Mouse (Mus musculus) frontal cortex, postnatal 36 days (tissue): Measurements from ENCODE around the gene Gm20388.

Experiments used
- DNase-seq, 2 experiments: peaks; one replicate each; pipeline ENCODE4 v3.0.0; 2022; ENCODE audit warnings: low spot score in 2 of 2

Gm20388 gene

DNA sequence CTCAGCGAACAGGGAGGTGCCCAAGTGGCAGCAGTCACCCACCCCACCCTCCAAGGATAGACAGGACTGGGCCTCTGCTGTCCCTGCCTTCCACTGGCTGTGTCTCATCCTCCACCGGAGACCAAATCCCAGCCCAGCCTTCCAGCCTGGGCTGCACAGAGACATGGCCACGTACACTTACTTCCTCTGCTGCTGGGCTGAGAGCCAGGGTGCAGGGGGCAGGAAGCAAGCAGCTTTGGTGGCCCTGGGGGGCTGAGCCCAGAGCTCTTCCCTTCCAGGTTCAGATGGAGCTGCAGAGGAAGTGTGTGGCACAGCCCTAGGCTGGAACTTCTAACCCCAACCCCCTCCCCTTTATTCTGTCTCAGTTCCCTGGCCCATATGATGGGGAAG lies 2420.5 kb downstream of the Gm20388 start:
- no peak for DNase-seq

DNA sequence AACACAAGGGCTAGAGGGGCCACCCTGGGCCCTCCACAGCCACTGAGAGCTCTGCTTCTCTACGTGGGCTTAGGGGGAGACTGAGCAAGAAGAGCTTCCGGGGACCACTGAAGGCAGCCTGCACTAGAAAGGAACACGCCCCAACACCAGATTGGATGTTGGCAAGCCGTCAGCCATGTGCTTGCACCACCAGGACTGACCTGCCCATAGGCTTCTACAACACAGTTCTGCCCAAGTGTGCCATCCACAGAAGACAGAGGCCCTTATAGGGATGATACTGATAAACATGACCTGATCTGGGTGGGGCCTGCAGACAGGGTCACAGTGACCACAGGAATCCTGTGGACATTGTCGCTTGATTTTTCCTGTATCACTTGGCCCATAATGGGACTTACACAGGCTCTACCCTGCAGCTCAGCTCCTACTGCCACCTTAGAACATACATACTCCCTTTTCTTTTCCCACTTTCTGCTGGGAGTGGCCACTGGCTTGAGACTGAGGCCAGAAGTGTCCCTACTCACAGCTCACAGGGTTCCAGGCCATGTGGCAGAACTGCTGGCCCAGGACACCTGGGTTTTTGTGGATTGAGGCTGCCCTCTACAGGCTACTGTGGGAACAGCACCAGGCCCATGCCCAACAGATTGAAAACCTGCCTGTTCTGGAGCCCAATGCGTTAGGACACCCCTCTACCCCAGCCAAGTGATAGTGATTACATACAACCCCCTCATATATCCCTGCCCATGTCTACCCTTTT lies 2422.3 kb downstream of the Gm20388 start:
- peak; percentile 85 to 87 for DNase-seq

DNA sequence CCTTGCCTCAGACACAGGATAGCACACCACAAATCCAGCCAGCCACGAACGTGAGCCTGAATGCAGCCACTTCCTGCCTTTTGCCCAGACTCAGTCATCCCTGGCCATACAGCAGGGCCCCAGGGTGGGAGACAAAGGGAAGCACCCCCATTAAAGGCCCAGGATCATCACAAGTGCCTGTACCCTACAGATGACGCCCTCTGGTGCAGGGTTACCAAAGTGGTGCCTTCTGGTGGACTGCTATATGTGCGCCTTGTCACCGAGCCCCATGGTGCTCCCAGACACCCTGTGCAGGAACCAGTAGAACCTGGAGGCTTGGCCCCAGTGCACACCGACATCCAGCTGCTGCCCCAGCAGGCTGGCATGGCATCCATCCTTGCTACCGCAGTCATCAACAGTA lies 2422.9 kb downstream of the Gm20388 start:
- no peak for DNase-seq

DNA sequence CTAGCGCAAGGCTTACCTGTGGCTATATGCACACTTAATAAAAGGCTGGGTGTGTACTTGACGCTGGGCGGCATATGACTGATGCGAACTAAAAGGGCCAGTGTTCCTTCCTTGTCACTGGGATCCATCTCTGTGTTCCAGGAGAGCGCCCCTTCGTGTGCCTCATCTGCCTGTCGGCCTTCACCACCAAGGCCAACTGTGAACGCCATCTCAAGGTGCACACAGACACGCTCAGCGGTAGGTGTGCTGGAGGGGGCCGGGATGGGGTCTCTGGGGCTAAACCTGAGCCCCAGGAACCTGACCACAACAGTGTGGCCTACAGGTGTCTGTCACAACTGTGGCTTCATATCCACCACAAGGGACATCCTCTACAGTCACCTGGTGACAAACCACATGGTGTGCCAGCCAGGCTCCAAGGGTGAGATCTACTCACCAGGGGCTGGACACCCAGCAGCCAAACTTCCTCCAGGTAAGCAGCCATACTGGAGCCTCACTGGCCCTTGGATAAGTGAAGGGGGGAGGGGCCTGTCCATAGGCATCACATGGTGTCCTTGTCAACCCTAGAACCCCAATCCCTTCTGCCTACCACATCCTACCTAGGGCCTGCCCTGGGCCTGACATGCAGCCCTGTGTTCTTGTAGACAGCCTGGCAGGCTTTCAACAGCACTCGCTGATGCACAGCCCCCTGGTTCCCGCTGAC lies 2424.3 kb downstream of the Gm20388 start:
- DNase-seq = no peak

DNA sequence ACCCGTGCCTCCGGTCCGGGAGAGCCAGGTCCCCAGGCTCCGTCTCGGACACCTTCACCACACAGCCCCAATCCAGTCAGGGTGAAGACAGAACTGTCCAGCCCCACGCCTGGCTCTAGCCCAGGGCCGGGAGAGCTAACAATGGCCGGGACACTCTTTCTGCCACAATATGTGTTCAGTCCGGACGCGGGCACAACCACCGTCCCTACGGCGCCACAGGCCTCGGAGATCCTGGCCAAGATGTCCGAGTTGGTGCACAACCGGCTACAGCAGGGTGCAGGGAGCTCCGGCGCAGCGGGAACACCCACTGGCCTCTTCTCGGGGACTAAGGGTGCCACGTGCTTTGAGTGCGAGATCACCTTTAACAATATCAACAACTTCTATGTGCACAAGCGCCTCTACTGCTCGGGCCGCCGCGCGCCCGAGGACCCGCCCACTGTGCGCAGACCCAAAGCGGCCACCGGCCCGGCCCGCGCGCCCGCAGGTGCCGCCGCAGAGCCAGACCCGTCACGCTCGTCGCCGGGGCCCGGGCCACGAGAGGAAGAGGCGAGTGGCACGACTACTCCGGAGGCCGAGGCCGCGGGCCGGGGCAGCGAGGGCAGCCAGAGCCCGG lies 2425.1 kb downstream of the Gm20388 start:
- DNase-seq = no peak

DNA sequence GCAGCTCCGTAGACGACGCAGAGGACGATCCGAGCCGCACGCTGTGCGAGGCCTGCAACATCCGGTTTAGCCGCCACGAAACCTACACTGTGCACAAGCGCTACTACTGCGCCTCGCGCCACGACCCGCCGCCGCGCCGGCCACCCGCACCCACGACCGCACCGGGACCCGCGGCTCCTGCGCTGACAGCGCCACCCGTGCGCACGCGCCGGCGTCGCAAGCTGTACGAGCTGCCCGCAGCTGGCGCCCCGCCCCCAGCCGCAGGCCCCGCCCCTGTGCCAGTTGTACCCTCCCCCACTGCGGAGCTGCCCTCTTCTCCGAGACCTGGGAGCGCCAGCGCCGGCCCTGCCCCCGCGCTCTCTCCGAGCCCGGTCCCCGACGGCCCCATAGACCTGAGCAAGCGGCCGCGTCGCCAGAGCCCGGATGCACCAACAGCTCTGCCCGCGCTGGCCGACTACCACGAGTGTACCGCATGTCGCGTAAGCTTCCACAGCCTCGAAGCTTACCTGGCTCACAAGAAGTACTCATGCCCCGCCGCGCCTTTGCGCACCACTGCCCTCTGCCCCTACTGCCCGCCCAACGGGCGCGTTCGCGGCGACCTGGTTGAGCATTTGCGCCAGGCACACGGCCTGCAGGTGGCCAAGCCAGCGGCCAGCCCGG lies 2425.7 kb downstream of the Gm20388 start:
- DNase-seq = peak in 1 of 2 experiments; percentile 48

DNA sequence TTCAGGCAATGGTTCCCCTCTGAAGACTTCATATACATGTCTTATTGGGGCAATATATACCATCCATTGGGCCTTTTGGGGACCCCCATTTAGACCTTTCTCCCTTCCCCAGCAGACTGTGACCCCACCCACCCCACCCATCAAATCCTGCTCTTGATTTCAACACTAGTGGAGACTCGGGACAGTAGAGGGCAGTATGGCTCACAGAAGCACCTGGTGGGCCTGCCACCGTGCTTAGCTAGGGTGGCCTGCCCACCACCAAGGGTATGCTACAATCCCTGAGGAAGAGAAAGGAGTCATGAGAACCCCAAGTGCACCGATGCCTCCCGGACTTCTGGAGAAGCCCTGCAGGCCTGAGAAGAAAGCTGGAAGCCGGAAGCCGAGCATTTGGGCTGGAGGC lies 2428.2 kb downstream of the Gm20388 start:
- no peak for DNase-seq

DNA sequence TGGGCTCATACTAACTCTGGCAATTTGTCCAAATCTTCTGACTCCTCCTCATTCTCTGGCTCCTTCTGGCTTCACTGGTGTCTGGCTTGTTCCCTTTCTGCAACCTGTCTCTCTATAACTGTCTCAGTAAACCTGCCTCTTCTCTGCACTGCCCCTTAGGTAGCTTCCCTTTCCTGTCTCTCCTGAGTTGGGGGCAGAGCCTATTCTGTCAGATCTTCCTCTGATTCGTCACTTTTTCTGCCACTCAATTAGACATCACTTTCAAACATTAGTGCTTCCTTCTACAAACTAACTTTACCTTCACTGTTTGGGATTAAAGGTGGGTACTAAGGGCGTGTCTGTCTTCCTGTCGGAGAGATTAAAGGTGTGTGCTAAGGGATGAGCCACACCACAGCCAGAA lies 2430.1 kb downstream of the Gm20388 start:
- no peak for DNase-seq

DNA sequence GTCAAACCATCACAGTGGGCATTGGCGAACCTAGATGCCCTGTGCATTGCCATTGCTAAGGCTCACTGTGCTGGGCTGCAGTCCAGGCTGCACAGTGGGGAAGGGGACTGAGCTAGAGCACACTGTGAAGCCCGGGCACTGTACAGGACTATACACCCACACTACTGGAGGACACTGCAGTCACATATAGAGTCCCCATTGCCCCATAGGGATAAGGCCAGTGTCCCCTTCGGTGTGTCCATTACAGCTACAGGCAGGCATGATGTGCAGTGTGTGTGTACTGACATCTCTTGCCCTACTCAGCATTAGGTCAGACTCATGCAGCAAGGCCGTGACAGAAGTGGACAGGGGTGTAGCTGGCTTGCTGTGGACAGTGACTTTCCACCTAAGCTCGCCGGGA lies 2431.1 kb downstream of the Gm20388 start:
- DNase-seq = no peak

DNA sequence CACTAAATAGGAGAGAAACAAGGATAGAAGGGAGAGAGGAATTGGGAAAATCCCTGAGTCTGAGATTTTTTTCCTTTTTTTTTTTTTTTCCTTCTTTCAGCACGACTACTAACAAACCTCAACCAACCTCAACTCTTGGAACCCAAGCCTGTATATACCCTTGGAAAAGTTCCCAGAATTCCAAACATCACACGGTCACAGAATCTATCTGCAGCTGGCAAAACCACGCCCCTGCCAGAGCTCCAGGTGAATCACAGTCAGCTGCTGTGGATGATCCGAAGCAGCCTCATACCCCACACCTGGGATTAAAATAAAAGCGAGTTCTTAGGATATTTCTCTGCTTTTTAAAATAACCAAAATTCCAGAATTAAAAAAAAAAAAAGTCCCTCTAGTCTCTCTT lies 2431.7 kb downstream of the Gm20388 start:
- no peak for DNase-seq

DNA sequence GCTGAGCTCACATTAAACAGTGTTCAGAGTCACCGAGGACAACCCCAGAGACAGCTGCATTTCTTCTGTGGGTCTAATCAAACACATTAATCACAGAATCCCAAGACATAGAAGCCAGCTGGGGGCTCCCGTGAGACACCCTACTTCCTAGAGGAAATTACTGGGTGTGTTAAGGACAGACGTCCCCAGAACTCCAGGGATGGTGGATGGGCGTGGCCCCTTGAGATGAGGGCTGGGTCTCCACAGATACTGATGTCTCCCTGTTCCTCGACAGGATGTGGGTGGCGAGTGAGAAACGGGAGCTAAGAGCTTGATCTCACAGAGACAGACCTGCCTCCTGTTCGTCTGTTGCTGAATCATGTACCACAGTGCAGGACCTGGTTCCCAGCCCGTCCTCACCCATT lies 2432.2 kb downstream of the Gm20388 start:
- peak; percentile 65 to 70 for DNase-seq

DNA sequence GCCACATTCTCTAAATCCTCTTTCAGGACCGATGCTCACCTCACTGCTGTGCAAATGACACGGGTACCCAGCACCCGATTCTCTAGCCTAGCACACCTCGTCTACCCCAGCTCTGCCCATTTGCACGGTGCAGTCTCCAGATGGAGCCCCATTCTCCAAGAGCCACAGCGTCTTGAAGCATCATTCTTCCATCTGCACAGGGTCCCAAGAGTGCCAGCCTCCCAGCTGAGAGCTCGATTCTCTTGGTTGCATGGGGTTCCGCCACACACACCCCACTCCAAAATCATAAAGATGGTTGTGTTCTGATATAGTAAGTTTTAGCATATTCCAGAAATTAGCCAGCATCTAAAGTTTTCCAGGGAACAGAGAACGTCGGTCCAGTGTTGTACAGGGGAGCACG lies 2432.7 kb downstream of the Gm20388 start:
- DNase-seq = no peak

DNA sequence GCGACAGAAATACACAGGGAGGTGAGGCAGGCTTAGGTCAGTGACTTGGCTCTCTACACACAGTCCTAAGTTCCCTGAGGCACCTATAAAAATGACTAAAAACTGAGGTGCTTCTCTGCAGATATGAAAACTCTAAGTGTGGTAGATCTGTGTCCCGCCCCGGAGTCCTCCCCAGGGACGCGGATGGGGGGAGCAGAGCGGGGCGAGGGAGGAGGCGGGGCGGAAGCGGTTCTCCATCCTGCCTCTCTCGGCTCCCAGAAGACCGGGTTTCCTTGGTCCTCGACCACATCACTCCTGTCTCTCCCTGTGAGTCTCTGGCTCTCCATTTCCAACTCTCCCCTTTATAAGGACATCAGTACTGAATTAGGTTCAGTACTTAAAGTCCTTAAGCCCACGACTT lies 2433.1 kb downstream of the Gm20388 start:
- no peak for DNase-seq

DNA sequence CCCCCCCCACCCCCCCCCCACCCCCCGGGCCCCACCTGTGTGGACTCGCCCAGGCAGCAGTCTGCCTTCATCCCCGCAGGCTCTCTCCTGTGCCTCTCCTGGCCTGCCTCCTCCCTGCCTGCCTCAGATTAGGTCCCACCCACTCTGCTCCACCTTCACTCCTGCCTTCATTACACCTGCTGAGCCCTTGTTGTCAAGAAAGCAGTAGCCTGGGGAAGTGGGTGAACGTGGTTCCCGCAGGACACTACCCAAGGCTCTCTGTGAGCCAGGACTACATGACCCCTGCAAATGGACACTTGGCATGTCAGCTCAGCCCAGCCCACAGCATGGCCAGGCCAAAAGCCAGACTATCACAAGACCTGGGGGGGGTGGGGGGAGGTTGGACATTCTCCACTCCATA lies 2433.6 kb downstream of the Gm20388 start:
- DNase-seq = no peak

DNA sequence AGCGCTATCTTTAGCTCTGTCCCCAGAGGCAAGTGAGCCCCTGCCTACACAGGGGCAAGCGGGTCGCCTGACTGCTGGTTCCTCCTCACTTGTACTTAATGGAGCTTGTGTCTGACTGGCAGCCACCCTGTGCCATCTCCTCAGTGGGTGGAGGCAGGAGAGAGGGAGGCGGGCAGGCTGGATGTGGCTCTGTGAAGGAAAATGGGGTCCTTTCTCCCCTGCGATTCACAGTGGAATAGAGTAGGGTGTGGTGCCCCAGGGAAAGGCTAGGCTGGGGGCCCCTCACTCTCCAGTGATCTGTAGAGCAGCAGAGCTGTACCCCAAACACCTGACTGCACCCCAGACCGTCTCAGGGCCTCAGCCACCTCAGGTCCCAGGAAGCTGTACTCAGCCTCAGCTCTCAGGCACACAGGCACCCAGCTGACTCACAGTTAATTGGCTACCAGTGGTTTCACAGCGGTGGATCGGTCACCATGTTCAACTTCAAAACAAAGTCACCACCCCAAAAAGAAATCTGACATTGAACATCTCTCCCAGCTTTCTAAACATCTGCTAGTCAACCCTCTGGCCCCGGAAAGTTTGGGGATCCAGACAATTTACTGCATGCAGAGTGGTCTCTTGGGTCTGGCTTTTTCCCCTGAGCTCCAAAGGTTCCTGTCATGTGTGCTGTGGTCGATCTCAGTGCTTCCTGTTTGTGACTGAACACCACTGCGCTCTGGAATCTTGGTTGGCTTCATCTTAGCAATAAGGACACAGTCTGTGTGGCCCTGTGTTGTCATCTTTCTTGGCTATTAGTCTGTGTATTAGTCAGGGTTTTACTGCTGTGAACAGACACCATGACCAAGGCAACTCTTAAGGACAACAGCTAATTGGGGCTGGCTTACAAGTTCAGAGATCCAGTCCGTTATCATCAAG lies 2434.8 kb downstream of the Gm20388 start:
- DNase-seq = no peak

DNA sequence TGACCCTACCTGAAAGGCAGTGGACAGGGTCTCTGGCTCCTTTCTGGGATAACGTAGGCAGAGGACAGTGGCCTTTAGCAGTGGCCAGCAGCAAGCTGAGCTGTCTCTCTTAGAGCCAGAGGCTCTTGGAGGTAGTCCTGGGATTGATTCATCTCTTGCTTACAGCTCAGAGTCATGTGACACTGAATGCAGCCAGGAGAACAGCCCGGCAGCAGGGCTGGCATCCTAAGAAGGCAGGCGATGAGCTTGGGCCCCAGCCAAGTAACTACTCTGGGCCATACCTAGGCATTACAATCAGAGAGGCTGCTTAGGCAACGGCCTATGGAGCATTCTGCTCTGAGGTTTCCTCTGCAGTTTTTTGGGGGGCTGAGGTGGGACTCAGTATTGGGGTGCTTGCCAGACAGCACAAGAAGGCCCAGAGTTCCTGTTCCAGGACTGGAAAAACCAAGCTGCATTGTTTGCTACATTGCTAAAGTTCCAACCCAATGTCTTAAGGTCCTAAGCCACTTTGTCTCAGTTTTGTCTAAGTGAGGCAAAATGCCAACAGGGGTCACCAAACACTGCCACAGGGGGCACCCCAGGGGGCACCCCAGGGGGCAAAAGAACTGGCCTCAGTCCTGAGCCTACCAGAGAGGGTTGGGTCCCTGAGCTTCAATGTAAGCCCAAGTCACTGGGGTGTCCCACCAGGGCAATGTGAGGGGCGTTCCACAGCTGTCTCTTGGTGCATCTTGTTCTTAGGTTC lies 2437.3 kb downstream of the Gm20388 start:
- DNase-seq = peak in 1 of 2 experiments; percentile 72

DNA sequence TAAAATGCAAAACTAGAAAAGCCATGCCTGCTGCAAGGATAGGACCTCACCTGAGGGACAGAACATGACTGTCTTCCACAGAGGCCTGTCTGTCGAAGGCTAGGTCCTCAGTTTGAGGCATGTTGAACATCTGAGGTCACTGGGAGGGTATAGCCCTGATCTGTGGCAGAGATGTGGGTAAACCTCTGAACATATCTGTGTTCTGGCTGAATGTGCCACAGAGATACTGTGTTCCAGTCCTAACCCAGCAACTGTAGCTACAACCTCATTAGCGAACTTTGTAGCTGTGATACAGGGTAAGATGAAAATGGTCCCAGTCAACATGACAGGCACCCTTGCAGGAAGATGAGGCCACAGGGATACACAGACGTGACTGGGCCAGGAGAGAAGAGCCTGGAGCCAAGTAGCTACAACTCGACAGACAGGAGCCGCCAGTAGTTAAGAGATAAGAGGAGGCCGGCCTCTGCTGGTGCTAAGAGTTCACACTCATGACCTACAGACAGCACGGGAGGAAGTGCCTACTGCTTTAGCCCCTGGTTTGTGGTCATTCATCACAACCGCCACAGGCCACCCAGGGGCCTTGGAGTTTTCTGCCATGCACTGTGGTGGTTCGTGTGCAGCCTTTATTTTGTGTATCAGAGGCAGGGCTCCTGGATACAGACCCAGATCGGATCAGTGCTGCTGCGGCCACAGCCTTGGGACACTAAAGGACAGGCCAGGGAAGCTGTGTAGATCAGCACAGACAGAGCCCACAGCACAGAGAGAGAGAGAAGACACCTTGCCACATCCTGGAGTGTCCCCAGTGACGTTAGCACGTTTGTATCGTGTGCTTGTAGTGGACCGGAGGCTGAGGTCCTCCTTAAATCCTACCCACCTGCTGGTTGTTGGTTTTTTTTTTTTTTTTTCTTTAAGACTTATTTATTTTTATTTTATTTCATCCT lies 2439.0 kb downstream of the Gm20388 start:
- no peak for DNase-seq

DNA sequence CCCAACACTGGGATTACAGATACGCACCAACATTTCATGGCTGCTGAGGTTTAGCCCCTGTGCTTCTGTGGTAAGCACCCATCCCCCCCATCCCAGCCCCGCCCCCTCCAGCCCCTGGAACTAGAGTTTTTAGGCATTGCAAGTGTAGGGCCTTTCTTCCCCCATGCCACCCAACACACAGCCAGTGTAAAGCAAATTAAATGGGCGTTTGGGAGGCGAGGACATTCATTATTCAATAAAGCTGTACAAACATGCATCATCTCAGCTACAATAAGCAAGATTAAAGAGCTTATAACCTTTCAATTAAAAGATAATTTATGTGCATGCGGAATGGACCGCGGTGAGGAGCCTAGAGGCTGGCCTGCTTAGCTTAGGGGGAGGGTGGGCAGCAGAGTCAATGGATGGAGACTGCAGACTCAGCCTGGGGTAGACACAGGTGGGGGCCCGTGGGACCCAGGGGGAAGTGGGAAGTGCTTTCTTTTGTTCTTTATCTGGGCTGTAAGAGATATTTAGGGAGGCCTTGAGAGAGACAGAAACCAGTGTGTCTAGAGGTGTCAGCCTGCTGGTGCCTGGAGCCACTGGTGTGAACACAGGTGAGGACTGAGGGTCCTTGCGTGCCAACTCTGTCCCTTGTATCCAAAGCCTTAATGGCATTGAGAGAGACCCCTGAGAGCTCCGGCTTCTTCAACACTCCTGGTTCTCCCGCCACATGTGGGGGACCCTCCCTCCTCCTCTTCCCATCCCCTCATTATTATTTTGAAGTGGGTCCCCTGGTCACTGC lies 2439.9 kb downstream of the Gm20388 start:
- DNase-seq = no peak

DNA sequence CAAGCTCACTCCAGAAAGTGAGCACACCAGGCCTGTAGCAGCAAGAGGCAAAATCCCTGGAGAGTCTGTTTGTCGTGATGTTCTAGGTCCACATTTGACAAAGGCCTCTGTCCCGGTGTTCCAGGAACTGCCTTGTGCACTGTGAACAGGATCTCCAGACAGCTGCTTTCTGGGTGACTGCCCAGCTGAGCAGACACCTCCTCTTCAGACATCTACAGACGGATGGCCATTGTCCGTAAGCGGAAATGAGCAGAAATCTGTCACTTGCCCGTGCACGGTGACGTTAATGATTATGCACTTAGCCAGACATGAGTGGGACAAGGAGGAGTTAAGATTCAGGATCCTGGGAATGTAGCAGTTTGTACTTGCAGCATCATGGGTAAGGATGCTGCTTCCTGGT lies 2443.5 kb downstream of the Gm20388 start:
- no peak for DNase-seq
